Mouse (Mus musculus) heart, postnatal 0 days (tissue): Measurements from ENCODE around the gene Snx6.

Experiments
- CTCF ChIP-seq: IDR thresholded peaks from 2 replicates; pipeline ENCODE4 v1.5.1; 2016; ENCODE audit warnings: antibody characterized with exemption, control low read depth, low read depth
- EP300 ChIP-seq: IDR thresholded peaks from 2 replicates; pipeline ENCODE4 v1.6.1; 2016; ENCODE audit warnings: antibody characterized with exemption, low read depth

DNA sequence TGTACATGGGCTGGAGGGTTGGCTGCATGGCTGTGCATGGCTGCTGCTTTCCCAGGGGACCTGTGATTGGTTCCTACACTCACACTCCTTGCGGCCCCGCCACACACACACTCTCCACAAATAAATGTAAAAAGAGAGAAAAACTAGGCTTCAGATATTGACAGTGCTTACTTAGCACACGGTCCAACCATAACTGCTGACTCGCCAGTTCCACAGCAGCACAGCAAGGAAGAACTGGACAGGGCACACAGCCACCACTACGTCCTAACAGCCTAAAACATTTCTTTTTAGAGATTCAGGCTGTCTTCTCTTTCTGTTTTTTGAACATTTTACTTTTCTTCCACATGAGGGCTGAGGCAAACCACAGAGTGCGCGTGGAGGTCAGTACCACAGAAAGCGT, 4.0 kb downstream of the Snx6 start:
- TF ChIP-seq CTCF = no peak
- TF ChIP-seq EP300 = no peak
